Mouse (Mus musculus): Measurements from ENCODE around the gene Dok7. TPM values are rescaled to one million over a fixed set of nuclear protein-coding genes. Genes with fewer than 3 reads are reported as not detected.

Gene Dok7
- not detected in 2 replicates for total RNA-seq (2014; fragmentation: Nextera tagmentation)
- not detected in 2 replicates for total RNA-seq (2017)

DNA sequence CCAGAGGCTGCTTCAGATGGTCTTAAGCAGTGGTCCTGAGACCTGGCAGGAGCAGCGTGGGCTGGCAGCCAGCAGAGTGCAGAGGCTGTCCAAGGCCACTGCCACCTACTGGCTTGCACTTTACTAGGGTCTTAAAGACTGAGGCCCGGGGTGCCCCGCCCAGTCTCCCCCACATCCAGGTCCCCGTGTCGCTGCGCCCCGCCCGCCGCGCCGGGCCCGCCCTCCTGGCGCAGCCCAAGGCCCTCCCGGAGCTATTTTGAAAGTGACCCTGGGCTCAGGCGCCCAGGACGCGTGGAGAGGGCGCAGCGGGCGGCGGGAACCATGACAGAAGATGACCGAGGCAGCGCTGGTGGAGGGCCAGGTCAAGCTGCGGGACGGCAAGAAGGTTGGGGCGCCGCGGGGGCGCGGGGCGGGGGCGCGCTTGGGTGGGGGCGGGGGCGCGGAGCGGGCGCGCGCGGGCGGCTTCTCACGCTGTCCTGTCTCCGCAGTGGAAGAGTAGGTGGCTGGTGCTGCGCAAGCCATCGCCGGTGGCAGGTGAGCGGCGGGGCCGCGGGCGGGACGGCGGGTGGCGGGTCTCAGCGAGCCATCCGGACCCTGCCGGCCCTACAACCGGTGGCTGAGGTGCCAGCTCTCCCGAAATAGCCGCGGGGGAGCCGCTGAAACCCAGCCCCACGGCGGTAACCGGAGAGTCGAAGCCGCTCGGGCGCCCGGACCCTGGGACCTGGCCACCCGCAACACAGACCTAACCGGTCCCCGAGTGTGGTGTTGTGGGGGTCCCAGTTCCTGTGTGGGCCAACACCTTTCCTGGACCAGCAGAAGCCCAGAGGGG is at the start of gene Dok7:
Gene Dok7, plus strand, starts transcription at position 163 of the 829 bp plus-strand sequence.
- ATAC-seq (replicated peaks; ENCODE audit: low FRiP score, low TSS enrichment, poor library complexity, severe bottlenecking), result peak; percentile 39; the same call in 1 of the 2 replicates

- no peak for ATAC-seq (replicated peaks; ENCODE audit: low FRiP score, low TSS enrichment, poor library complexity, severe bottlenecking)
Measured at GRCm38 (mm10) chr5:35009163-35009562, 47.4 kb upstream of the Dok7 start.

DNA sequence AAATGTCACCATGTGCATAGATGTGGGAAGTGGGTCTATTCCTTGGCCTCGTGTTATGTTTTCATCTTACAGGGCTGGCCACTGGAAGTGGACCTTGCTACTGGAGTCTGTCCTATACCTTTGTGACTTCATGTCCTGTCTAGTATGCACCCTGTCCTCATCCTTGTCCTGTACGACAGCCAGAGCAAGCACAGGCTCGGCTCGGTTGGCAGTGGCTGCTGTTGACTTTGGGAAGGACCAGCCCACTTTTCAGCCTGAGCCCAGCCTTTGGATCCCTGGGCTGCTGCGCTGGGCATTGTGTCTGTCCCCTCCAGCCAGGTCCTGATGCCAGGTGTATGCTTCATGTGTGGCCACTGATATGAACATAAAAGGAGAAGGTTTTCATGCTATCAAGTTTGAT is 45.9 kb upstream of the Dok7 start:
- no peak for ATAC-seq (replicated peaks; ENCODE audit: low FRiP score, low TSS enrichment, poor library complexity, severe bottlenecking)

DNA sequence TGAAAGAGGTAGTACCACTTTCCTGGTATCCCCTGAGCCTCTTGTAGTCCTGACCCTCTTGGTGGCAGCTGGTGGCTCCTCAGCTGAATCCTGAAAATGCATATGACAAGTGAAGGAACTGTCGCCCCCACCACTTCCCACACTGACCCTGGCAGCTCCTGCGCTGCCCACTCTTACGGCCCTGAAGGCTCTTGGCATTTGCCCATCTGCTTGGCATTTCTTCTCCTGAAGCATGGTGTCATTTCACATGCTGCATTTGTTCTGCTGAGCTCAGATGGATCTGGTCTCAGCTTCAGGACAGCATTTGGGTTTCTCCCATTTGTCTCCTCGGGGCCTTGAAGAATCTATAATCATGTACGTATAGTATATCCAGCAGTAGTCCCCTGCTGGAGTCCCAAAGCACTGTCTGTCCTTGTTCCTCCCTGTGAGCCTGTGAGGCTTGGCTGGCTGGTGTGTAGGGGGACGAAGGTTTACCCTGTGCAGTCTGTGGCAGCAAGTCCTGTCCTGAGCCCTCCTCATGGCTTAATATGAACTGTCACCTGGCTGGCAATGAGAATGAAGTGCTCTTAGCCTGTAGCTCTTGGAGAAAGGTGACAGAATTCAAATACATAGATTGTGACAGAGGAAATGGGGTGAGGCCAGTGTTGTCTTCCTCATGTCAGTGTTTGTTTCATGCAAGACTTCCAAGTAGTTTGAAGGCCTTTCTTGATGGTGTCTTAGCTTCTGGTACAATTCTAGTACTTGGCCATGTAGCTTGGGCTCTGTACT is 45.2 kb upstream of the Dok7 start:
- no peak for ATAC-seq (replicated peaks; ENCODE audit: low FRiP score, low TSS enrichment, poor library complexity, severe bottlenecking)

GRCm38 (mm10) chr5:35014036-35014435 is 42.5 kb upstream of the Dok7 start:
- no peak for ATAC-seq (replicated peaks; ENCODE audit: low FRiP score, low TSS enrichment, poor library complexity, severe bottlenecking)

DNA sequence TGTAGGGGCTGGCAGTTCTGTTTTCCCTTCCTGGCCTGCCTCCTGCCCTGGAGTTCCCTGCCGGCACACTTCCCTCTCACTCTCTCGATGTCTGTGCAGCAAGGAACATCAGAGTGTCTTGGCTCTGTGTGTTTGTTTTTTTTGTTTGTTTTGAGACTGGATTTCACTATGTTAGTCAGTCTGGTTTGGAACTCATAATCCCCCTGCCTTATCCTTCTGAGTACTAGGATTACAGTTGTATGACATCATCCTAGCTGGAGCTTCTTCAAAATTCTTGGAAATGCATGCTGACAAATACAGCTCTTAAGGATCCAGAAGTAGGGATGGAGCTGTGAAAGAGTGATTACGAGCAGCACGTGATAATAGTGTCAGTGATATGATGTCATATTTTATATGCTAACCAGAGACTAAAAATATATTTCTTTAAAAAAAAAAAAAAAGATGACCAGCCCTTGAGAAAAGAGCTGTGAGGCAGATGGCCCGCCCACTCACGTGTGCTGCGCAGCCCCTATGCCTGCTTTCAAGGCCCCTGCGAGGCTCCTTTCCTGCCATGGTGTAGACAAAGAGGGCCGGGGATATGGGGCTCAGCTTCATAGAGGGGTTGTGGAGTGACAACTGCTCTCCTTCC is 36.8 kb upstream of the Dok7 start:
- no peak for ATAC-seq (replicated peaks; ENCODE audit: low FRiP score, low TSS enrichment, poor library complexity, severe bottlenecking)

GRCm38 (mm10) chr5:35020410-35021241 is 35.9 kb upstream of the Dok7 start:
- ATAC-seq (replicated peaks; ENCODE audit: low FRiP score, low TSS enrichment, poor library complexity, severe bottlenecking), result no peak

DNA sequence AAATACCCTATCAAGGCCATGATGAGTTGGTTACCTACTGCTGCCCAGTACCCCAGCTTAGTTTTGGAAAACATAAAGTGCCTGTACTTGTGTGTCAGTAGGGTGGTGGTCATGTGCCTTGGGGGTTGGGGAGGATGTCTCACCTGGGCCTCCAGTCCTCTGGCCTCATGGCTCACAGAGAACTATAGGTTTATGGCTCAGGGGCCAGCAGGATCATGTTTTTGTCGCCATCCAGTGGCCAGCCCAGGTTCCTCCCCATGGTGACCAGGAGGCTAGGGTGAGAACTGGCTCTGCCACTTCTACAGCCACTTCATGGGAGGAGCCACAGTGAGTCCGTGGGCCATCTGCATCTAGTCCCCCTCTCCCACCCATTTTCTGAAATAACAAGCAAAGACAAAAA is 31.6 kb upstream of the Dok7 start:
- ATAC-seq (replicated peaks; ENCODE audit: low FRiP score, low TSS enrichment, poor library complexity, severe bottlenecking), result peak; percentile 46

DNA sequence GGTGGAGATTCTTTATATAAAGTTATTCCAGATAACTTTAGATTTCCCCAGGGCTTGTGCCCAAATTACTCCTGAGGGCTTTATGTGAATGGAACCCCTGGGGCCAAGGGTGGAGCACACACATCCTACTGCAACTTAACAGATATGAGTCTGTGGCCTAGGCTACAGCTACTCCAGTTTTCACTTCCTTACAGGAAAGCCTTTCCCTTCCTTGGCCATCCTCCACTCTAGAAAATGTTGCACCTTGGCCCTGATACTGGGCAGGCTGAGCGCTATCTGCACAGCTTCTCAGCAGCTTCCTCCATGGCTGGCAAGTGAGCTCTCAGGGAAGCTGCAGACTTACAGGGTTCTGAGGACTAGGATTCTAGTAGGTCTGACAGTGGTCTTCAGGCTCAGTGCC is 27.3 kb upstream of the Dok7 start:
- ATAC-seq (replicated peaks; ENCODE audit: low FRiP score, low TSS enrichment, poor library complexity, severe bottlenecking), result no peak

DNA sequence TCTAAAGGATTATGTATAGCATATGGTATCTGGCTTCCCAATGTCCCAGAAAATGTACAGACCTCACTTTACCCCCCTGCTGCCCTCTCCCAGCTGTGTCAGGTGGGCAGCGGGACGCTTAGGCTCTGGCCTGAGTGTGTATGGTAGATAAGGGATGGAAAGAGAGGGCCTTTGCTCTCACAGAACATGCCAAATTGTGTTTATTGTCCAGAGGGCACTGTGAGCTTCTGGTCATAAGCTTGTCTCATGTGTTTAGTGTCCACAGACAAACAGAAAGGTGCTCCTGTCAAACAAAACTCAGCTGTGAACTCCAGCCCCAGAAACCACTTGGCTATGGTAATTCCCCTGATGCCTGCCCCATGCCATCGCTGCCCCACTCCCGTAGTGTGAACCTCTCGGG is 26.8 kb upstream of the Dok7 start:
- ATAC-seq (replicated peaks; ENCODE audit: low FRiP score, low TSS enrichment, poor library complexity, severe bottlenecking), result no peak

- peak; percentile 55 for ATAC-seq (replicated peaks; ENCODE audit: low FRiP score, low TSS enrichment, poor library complexity, severe bottlenecking)
Measured at GRCm38 (mm10) chr5:35033068-35033467, 23.5 kb upstream of the Dok7 start.

- no peak for ATAC-seq (replicated peaks; ENCODE audit: low FRiP score, low TSS enrichment, poor library complexity, severe bottlenecking)
Measured at GRCm38 (mm10) chr5:35033619-35034018, 22.9 kb upstream of the Dok7 start.

GRCm38 (mm10) chr5:35035141-35035540 is 21.4 kb upstream of the Dok7 start:
- ATAC-seq (replicated peaks; ENCODE audit: low FRiP score, low TSS enrichment, poor library complexity, severe bottlenecking), result no peak

DNA sequence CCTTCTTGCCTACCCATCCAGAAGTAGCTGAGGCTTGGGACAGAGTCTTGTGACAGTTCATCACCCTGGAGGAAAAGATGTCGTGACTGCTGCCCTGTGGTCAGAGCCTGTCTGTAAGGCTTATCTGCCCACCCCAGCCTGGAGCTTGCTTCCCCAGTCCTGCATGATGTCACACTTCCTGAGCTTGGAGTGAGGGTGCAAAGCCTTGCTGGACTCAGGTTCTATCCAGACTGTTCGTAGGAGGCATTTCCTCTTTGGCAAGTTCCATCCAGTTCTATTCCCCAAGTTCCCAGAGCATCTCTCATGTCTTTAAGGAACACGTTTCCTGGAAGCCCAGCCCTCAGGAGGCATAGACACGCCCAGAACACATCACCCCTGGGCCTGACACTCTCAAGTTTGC is 20.8 kb upstream of the Dok7 start:
- peak; percentile 71 for ATAC-seq (replicated peaks; ENCODE audit: low FRiP score, low TSS enrichment, poor library complexity, severe bottlenecking)

GRCm38 (mm10) chr5:35037438-35037837 is 19.1 kb upstream of the Dok7 start:
- no peak for ATAC-seq (replicated peaks; ENCODE audit: low FRiP score, low TSS enrichment, poor library complexity, severe bottlenecking)

GRCm38 (mm10) chr5:35041268-35041829 is 15.2 kb upstream of the Dok7 start, which contains the start of gene Hgfac:
TSS of gene Hgfac (plus strand) at chr5:35041509.
- ATAC-seq (replicated peaks; ENCODE audit: low FRiP score, low TSS enrichment, poor library complexity, severe bottlenecking), result no peak

GRCm38 (mm10) chr5:35042431-35043109 is 14.0 kb upstream of the Dok7 start:
- no peak for ATAC-seq (replicated peaks; ENCODE audit: low FRiP score, low TSS enrichment, poor library complexity, severe bottlenecking)

GRCm38 (mm10) chr5:35043110-35043451 is 13.5 kb upstream of the Dok7 start:
- ATAC-seq (replicated peaks; ENCODE audit: low FRiP score, low TSS enrichment, poor library complexity, severe bottlenecking), result peak; percentile 69

DNA sequence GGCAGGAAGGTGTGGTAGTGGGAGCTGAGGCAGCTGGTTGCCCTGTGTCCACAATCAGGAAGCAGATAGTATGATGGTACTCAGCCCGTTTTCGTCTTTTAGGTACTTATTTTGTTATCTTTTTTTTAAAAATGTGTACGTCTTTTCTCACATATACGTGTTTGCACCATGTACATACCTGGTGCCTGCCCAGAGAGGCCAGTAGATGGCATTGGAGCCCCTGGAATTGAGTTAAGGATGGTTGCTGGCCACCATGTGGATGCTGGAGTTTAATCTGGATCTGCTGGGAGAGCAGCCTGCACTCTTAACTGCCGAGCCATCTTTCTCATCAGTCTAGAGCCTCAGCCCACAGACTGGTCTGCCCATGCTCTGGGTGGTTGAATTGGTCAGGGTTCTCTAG is 6.0 kb upstream of the Dok7 start:
- no peak for ATAC-seq (replicated peaks; ENCODE audit: low FRiP score, low TSS enrichment, poor library complexity, severe bottlenecking)

Measured in megakaryocyte-erythroid progenitor cell, adult 5-6 weeks (primary cell).